Mouse (Mus musculus) heart, postnatal 0 days (tissue): ENCODE data around the gene Cpne8. TPM values are rescaled to one million over a fixed set of nuclear protein-coding genes. Genes with fewer than 3 reads are reported as not detected.

Experiments used
- ATAC-seq: fragments of 200-750 bp; cut with Nextera tagmentation; 2 replicates; pipeline ENCODE4 v1.8.0; 2017; ENCODE audit warnings: low read depth, moderate number of reproducible peaks, moderate library complexity; ENCODE audit not compliant: insufficient read depth
- DNase-seq: peaks from one replicate; pipeline ENCODE4 v3.0.0-alpha.2; 2016; ENCODE audit warnings: low spot score
- H3K27ac ChIP-seq: fragments of 300-500 bp; sonication (generic); 2 replicates; pipeline ENCODE4 v1.5.1; 2014; ENCODE audit warnings: low read depth, mild to moderate bottlenecking
- H3K27me3 ChIP-seq: fragments of 300-500 bp; sonication (generic); 2 replicates; pipeline ENCODE4 v1.6.1; 2014; ENCODE audit warnings: low read length, mixed read lengths; ENCODE audit not compliant: control insufficient read depth, insufficient read depth
- H3K36me3 ChIP-seq: fragments of 300-500 bp; sonication (generic); replicated peaks from 2 replicates; pipeline ENCODE4 v1.6.1; 2014; ENCODE audit warnings: low read length, mixed read lengths; ENCODE audit not compliant: control insufficient read depth, insufficient read depth
- H3K4me1 ChIP-seq: fragments of 300-500 bp; sonication (generic); 2 replicates; pipeline ENCODE4 v1.6.1; 2014; ENCODE audit warnings: antibody characterized with exemption; ENCODE audit not compliant: control insufficient read depth, insufficient read depth
- H3K4me2 ChIP-seq: fragments of 300-500 bp; sonication (generic); 2 replicates; pipeline ENCODE4 v1.6.1; 2014; ENCODE audit warnings: low read depth, mild to moderate bottlenecking, low read length, moderate library complexity
- H3K4me3 ChIP-seq: fragments of 300-500 bp; sonication (generic); 2 replicates; pipeline ENCODE4 v1.5.1; 2014; ENCODE audit warnings: low read depth, low read length
- H3K9ac ChIP-seq: fragments of 300-500 bp; sonication (generic); replicated peaks from 2 replicates; pipeline ENCODE4 v1.6.1; 2014; ENCODE audit warnings: low read depth, low read length, mixed read lengths
- H3K9me3 ChIP-seq: fragments of 300-500 bp; sonication (generic); replicated peaks from 2 replicates; pipeline ENCODE4 v1.6.1; 2016; ENCODE audit warnings: low read length; ENCODE audit not compliant: control insufficient read depth
- CTCF ChIP-seq: IDR thresholded peaks from 2 replicates; pipeline ENCODE4 v1.5.1; 2016; ENCODE audit warnings: antibody characterized with exemption, control low read depth, low read depth
- EP300 ChIP-seq: IDR thresholded peaks from 2 replicates; pipeline ENCODE4 v1.6.1; 2016; ENCODE audit warnings: antibody characterized with exemption, low read depth
- WGBS: fragments of 180-500 bp; shearing (Covaris S2); extraction: QIAGEN DNeasy Blood & Tissue Kit; methylation state at CpG from one replicate; pipeline ENCODE4 v1.1.7; 2014; 5-methylcytosine and 5-hydroxymethylcytosine counted together
- polyA plus RNA-seq: library from polyadenylated mRNA; unstranded; fragments of >200 nt; fragmentation: Nextera tagmentation; extraction: Ambion mirVana; gene quantifications from 2 replicates; pipeline ENCODE4 v1.2.1, GENCODE M21; 2015
- total RNA-seq: library from RNA; depleted of rRNA; stranded (reverse); fragments of >200 nt; gene quantifications from 2 replicates; pipeline ENCODE4 v1.2.3, GENCODE M21; 2014; ENCODE audit warnings: low replicate concordance

Cpne8 gene
- total and polyA plus RNA-seq, 2 experiments from 2014 or later = 3.3 to 4.6 TPM

DNA sequence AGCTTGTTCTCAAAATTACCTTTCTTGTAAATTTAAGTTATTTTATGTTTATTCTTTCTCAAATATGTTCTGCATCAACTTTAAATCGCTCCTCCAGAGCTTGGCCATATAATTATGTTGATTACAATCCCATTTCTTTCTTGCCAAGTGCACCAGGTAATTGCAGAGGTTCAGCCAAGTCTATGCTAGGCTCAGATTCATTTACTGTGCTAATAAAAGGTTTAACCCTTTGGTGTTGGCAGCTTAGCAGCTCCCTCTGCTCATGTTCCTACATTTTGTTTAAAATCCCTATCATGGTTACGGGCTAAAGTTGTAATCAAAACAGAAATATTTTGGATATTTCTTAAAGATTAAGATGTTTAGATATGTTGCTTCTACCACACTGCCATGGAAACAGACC lies 216.0 kb downstream of the Cpne8 start:
- Histone ChIP-seq H3K27me3 (no peaks in the 10 kb centered on the region), H3K27ac (no peak overlapping the region), H3K4me2 (no peak overlapping the region), H3K9ac (no peak overlapping the region), H3K4me1 (no peaks in the 10 kb centered on the region), H3K4me3 (no peak overlapping the region), H3K36me3 (no peaks in the 10 kb centered on the region), H3K9me3 (no peaks in the 10 kb centered on the region)
- ATAC-seq (no peak), DNase-seq (no peak)
- TF ChIP-seq CTCF = no peak
- no peak for TF ChIP-seq EP300
- 73% methylated on average over 2 of the region's 2 CpGs for WGBS

DNA sequence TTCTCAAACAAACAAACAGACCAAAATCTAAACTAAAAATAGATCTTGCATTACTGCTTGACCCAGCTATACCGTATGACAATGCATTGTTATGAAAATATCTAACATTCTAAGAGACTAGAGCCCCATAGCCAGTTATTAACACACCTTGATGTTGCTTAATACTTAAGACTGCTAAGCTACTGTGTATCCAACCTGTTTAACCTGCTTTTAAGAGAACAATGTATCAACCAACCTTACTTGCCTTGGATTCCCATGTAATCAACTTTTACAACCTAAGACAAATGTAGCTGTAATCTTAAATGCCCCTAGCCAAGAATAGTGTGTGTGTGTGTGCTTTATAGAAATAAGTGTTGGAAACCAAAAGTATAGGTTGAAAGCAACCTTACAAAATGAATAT lies 233.2 kb downstream of the Cpne8 start:
- no peaks in the 10 kb centered on the region for H3K9me3 ChIP-seq
- no peak overlapping the region for H3K9ac ChIP-seq
- H3K36me3 ChIP-seq = no peaks in the 10 kb centered on the region
- no peak overlapping the region for H3K4me2 ChIP-seq
- TF ChIP-seq CTCF = no peak
- TF ChIP-seq EP300 = no peak
- no peak for DNase-seq
- H3K4me3 ChIP-seq = no peak overlapping the region
- H3K27me3 ChIP-seq = no peaks in the 10 kb centered on the region
- no peak overlapping the region for H3K27ac ChIP-seq
- ATAC-seq = no peak
- H3K4me1 ChIP-seq = no peaks in the 10 kb centered on the region
- 55% methylated on average over 1 of the region's 1 CpGs for WGBS
